8 mouse cellular contexts compared by ENCODE assay signal in the genomic region with DNA sequence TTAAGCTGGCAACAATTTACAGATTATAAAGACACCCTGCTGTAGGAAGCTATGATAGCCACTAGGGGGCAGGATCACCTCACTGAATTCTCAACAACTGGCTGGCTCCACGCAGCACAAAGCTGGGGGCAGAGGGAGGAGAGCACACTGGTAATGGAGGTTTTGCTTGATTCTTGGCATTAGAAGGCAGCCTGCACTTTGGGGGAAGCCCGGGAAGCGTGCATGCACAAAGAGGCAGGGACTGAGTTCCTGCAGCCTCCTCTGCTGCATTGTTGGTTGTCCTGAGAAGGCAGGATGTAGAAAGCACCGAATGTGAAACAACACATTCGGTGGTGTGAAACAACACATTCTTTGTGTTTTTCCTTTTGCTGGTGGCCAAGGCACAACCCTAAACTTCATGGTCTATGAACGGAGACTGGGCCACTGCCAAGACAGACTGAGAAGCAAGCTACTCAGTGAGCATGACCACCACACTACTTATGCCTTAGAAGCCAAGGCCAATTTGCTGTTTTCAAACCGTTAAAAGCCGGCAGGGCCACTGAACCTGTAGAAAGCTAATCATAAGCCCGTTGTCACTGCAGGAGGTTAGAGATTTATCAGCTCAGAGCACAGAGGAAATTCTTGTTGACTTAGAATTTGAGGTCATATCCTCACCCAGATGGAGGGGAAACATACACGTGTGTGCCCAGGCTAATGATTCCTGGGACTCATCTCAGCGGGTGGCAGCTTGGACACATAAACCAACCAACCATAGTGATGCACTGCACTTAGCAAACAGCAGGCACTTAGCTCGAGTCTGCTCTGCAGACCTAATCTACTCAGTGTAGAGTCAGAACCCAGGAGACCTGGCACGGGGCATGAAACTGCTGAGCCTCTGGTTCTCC.
DNase-seq lines count a peak whose midpoint lies in the region.

No protein-coding gene starts in this region.

- 0 out of 2 replicates have a peak, but pooled peaks cover 4% of the 10 kb centered on the region for H3K36me3 ChIP-seq in hindbrain, embryonic 10.5 days

- H3K27me3 ChIP-seq in hindbrain, embryonic 10.5 days (ENCODE audit: insufficient read depth, poor library complexity, severe bottlenecking) = no peaks in the 10 kb centered on the region

- no peaks in the 10 kb centered on the region for H3K9me3 ChIP-seq in hindbrain, embryonic 10.5 days

- WGBS in hindbrain, embryonic 10.5 days = 46% methylated on average over 13 of the region's 13 CpGs

- peak overlapping the region; percentile 70 for H3K27ac ChIP-seq in hindbrain, embryonic 10.5 days

- no peak overlapping the region for H3K4me3 ChIP-seq in hindbrain, embryonic 10.5 days

- peaks cover 5% of the 10 kb centered on the region; the same call in 1 of the 2 replicates for H3K4me1 ChIP-seq in hindbrain, embryonic 10.5 days (replicated peaks)

- DNase-seq in R1 (ENCODE audit: low read depth, low spot score) = peak; percentile 76
- DNase-seq in cerebellum, adult 9-11 months = peak; percentile 82
- peak; percentile 40 to 91 for DNase-seq in frontal cortex, adult 2 months (ENCODE audit: extremely low spot score in 1 of 2, low spot score in 1 of 2)
- DNase-seq in hindbrain, embryonic 10.5 days (ENCODE audit: low spot score) = peak; percentile 73
- DNase-seq in layer of hippocampus, adult 9-10 months (ENCODE audit: low spot score) = peak; percentile 73
- peak; percentile 86 for DNase-seq in lung, postnatal 10 days
- peak; percentile 63 for DNase-seq in ovary, postnatal 36 days (ENCODE audit: low spot score)
- peak; percentile 41 for DNase-seq in yolk sac, embryonic 10.5 days (ENCODE audit: low spot score)
